Mouse (Mus musculus): ENCODE results near the gene Tmem30b. TPM values are rescaled to one million over a fixed set of nuclear protein-coding genes. Genes with fewer than 3 reads are reported as not detected.

Tmem30b gene
- total and polyA plus RNA-seq, 3 experiments = 0.09 to 0.41 (median 0.25) TPM

GRCm38 (mm10) chr12:73517022-73517709, 29.0 kb downstream of the Tmem30b start:
- DNase-seq = peak; percentile 79

DNA sequence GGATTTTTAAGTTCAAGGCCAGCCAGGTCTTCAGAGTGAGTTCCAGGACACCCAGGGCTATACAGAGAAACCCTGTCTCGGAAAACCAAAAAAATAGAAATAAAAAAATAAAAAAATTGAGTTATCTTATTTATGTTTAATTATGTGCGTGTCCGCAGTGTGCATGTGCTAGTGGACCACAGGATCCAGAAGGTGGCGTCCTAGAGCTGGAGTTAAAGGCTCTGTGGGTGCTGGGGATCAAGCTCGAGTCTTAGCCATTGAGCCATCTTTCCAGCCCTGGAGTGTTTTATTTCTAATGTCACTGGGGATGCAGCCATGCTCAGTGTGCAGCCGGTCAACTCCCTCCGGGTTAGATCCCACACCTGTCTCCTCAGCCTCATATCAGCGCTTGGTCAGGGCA, 29.7 kb downstream of the Tmem30b start:
- DNase-seq = no peak

GRCm38 (mm10) chr12:73514722-73515121, 31.5 kb downstream of the Tmem30b start:
- no peak for DNase-seq

DNA sequence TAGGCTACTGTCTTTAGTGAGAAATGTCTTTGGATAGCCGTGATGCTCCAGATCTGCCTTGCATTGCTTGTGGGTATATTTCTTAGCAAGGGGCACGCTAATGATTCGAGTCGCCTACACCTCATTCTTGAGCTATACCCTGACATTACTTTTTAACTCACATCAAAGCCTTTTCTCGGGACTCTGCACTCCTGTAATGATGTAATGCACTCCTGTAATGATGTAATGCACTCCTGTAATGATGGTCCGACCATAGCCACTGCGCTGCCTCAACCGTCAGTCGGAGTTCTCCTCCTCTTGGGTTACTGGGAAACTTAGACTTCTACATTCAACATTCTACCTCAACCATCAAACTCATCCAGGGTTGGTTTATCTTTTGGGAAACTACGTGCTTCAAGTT, 32.2 kb downstream of the Tmem30b start:
- no peak for DNase-seq

DNA sequence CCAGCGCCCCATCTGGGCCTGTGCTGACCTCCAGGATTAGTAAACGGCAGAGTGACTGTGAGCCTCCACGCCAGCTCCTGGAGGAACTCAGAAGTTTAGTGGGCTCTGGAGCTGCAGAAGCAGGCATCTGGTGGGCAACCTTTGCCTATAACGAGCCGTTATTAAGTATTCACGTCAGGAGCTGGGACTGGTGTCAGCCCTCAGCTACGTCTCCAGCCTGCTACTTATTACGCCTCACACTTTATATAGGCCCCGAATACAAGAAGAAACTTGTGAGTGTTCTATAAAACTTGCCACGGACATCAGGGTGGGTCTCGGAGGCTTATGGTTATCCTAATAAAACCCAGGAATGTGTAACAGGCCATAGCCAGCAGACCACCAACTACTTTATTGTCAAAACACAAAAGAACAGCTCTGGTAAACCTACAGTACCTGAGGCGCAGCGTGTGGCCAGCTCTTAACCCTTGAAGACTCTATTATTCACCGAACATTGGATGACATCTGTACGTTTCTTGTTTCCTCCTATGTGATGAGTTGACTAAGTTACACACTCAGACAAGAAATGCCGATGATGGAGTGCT, 34.6 kb downstream of the Tmem30b start:
- no peak for DNase-seq

GRCm38 (mm10) chr12:73507105-73507504, 39.1 kb downstream of the Tmem30b start:
- DNase-seq = no peak

DNA sequence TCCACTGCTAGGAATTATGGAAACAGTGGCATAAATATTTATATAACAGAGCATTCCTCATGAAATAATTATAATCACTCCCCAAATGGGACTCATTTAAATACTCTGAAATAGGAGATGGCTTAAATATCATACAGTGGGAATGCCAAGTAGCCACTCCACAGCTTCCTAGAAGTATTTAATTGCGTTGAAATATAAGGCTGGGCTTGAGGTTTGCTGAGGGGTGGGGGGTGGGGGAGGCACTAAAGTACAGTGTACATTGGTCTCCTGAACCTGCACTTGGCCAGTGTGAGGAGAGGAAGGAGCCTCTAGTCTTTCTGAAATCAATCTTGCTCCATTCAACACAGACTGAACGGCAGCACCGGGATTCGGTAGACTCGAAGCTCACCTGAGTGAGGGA, 39.5 kb downstream of the Tmem30b start:
- DNase-seq = no peak

- DNase-seq = no peak
Measured at GRCm38 (mm10) chr12:73500689-73501326, 45.4 kb downstream of the Tmem30b start.

DNA sequence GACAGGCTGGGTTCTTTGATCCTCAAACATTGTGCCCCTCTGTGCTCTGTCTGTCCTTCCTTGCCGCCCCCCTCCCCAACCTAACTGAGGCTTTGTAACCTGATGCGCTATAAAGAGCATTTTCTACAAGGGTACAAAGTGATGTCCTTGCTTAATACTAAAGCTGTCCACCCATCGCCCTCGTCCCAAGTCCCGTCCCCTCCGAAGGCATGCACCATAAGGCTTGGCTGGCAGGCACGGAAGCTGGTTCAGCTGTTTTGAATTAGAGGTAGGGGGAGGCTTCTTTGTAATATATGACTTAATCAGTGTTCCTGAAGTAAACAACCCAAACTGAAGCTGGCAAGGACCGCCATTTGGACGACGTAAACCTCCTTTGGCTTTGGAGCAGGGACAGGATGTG, 51.0 kb downstream of the Tmem30b start:
- no peak for DNase-seq

- peak; percentile 47 for DNase-seq
Measured at GRCm38 (mm10) chr12:73493929-73494530, 52.2 kb downstream of the Tmem30b start.

Other genes with a start within 250 kb of the Tmem30b start
- gene Prkch, start 38.4 kb upstream of the Tmem30b start, total RNA-seq (2021) = 10 to 100 TPM in 1 of 2 experiments, 1 to 10 TPM in 1; 8.9 to 16.2 TPM
- 3.7 and 4.7 TPM in 2 replicates for gene Prkch, start 38.4 kb upstream of the Tmem30b start, polyA plus RNA-seq (2012; rRNA removed)